Mouse (Mus musculus) ES-Bruce4 (cell line): ENCODE measurements around the gene Pth2. TPM values are rescaled to one million over a fixed set of nuclear protein-coding genes. Genes with fewer than 3 reads are reported as not detected.

Experiments
- H3K27ac ChIP-seq: 2 replicates; pipeline ENCODE4 v1.5.1; 2012; ENCODE audit warnings: low read length, inconsistent platforms; ENCODE audit not compliant: insufficient read depth
- H3K27me3 ChIP-seq: 2 replicates; pipeline ENCODE4 v1.6.1; 2012; ENCODE audit warnings: mild to moderate bottlenecking, low read length, inconsistent platforms; ENCODE audit not compliant: control insufficient read depth, poor library complexity, insufficient read depth, severe bottlenecking
- H3K36me3 ChIP-seq: 2 replicates; pipeline ENCODE4 v1.6.1; 2012; ENCODE audit warnings: inconsistent platforms, mild to moderate bottlenecking, low read length, moderate library complexity; ENCODE audit not compliant: control insufficient read depth, poor library complexity, insufficient read depth, severe bottlenecking
- H3K4me1 ChIP-seq: one replicate; pipeline ENCODE4 v1.8.1; 2011; ENCODE audit warnings: low read length; ENCODE audit not compliant: control insufficient read depth, insufficient read depth
- H3K4me3 ChIP-seq: 2 replicates; pipeline ENCODE4 v1.5.1; 2011; ENCODE audit warnings: low read depth, mild to moderate bottlenecking, low read length
- H3K9ac ChIP-seq: 2 replicates; pipeline ENCODE4 v1.6.1; 2012; ENCODE audit warnings: low read depth, mild to moderate bottlenecking, inconsistent platforms; ENCODE audit not compliant: poor library complexity, severe bottlenecking
- H3K9me3 ChIP-seq: replicated peaks from 2 replicates; pipeline ENCODE4 v1.6.1; 2012; ENCODE audit warnings: mild to moderate bottlenecking, low read length, inconsistent platforms; ENCODE audit not compliant: control insufficient read depth, poor library complexity, insufficient read depth, severe bottlenecking
- CTCF ChIP-seq: IDR thresholded peaks from one replicate; pipeline ENCODE4 v1.8.1; 2011; ENCODE audit warnings: low read depth, low read length
- EP300 ChIP-seq: IDR thresholded peaks from 2 replicates; pipeline ENCODE4 v1.6.1; 2011; ENCODE audit warnings: low read depth, low read length; ENCODE audit not compliant: insufficient read depth
- POLR2A ChIP-seq: IDR thresholded peaks from one replicate; pipeline ENCODE4 v1.8.1; 2011; ENCODE audit warnings: low read length; ENCODE audit not compliant: insufficient read depth
- polyA plus RNA-seq: library from polyadenylated mRNA; stranded (reverse); fragments of >200 nt; gene quantifications from 2 replicates; pipeline ENCODE4 v1.2.4, GENCODE M21; 2011; ENCODE audit warnings: low read depth; ENCODE audit not compliant: missing spikeins, insufficient read depth, insufficient read length

Pth2 gene
- polyA plus RNA-seq, 1 experiment = not detected

GRCm38 (mm10) chr7:45155590-45155989, 25.2 kb upstream of the Pth2 start:
- Histone ChIP-seq H3K9me3 (no peaks in the 10 kb centered on the region), H3K4me1 (peaks cover 4% of the 10 kb centered on the region), H3K4me3 (peak overlapping the region; percentile 7; the same call in 1 of the 2 replicates), H3K27ac (peak overlapping the region; percentile 11; the same call in 1 of the 2 replicates), H3K36me3 (no peaks in the 10 kb centered on the region), H3K27me3 (no peaks in the 10 kb centered on the region), H3K9ac (no peak overlapping the region)
- TF ChIP-seq EP300 = no peak
- TF ChIP-seq CTCF = no peak
- no peak for TF ChIP-seq POLR2A

GRCm38 (mm10) chr7:45156206-45156605, 24.6 kb upstream of the Pth2 start:
- H3K27me3 ChIP-seq = no peaks in the 10 kb centered on the region
- H3K36me3 ChIP-seq = no peaks in the 10 kb centered on the region
- no peak overlapping the region for H3K4me3 ChIP-seq
- H3K9me3 ChIP-seq = no peaks in the 10 kb centered on the region
- TF ChIP-seq CTCF (no peak), POLR2A (no peak)
- no peaks in the 10 kb centered on the region for H3K4me1 ChIP-seq
- H3K27ac ChIP-seq = no peak overlapping the region
- H3K9ac ChIP-seq = no peak overlapping the region

GRCm38 (mm10) chr7:45157459-45157858, 23.3 kb upstream of the Pth2 start:
- H3K27me3 ChIP-seq = no peaks in the 10 kb centered on the region
- H3K36me3 ChIP-seq = no peaks in the 10 kb centered on the region
- TF ChIP-seq CTCF = no peak
- no peak for TF ChIP-seq POLR2A
- TF ChIP-seq EP300 = no peak
- no peak overlapping the region for H3K4me3 ChIP-seq
- no peaks in the 10 kb centered on the region for H3K4me1 ChIP-seq
- H3K27ac ChIP-seq = no peak overlapping the region
- no peaks in the 10 kb centered on the region for H3K9me3 ChIP-seq
- H3K9ac ChIP-seq = no peak overlapping the region

GRCm38 (mm10) chr7:45158991-45159390, 21.8 kb upstream of the Pth2 start:
- H3K36me3 ChIP-seq = no peaks in the 10 kb centered on the region
- H3K9me3 ChIP-seq = no peaks in the 10 kb centered on the region
- H3K27ac ChIP-seq = no peak overlapping the region
- H3K4me3 ChIP-seq = no peak overlapping the region
- TF ChIP-seq POLR2A (no peak), EP300 (no peak), CTCF (no peak)
- peaks cover 1% of the 10 kb centered on the region; the same call in 1 of the 2 replicates for H3K27me3 ChIP-seq
- H3K9ac ChIP-seq = no peak overlapping the region
- H3K4me1 ChIP-seq = no peaks in the 10 kb centered on the region

- Histone ChIP-seq H3K4me3 (no peak overlapping the region), H3K27ac (no peak overlapping the region), H3K9ac (no peak overlapping the region), H3K36me3 (no peaks in the 10 kb centered on the region), H3K9me3 (no peaks in the 10 kb centered on the region), H3K27me3 (peaks cover 1% of the 10 kb centered on the region; the same call in 1 of the 2 replicates), H3K4me1 (no peaks in the 10 kb centered on the region)
- TF ChIP-seq POLR2A = no peak
- no peak for TF ChIP-seq EP300
- TF ChIP-seq CTCF = no peak
Measured at GRCm38 (mm10) chr7:45160316-45160800, 20.4 kb upstream of the Pth2 start.

GRCm38 (mm10) chr7:45160866-45161265, 19.9 kb upstream of the Pth2 start:
- peaks cover 1% of the 10 kb centered on the region; the same call in 1 of the 2 replicates for H3K27me3 ChIP-seq
- TF ChIP-seq EP300 (no peak), POLR2A (no peak), CTCF (no peak)
- no peaks in the 10 kb centered on the region for H3K4me1 ChIP-seq
- no peaks in the 10 kb centered on the region for H3K9me3 ChIP-seq
- no peak overlapping the region for H3K9ac ChIP-seq
- no peaks in the 10 kb centered on the region for H3K36me3 ChIP-seq
- no peak overlapping the region for H3K4me3 ChIP-seq
- H3K27ac ChIP-seq = no peak overlapping the region
